Mouse (Mus musculus) liver, embryonic 13.5 days (tissue): ENCODE measurements around the gene Eci1. TPM values are rescaled to one million over a fixed set of nuclear protein-coding genes. Genes with fewer than 3 reads are reported as not detected.

Experiments used
- ATAC-seq: fragments of 200-750 bp; cut with Nextera tagmentation; 2 replicates; pipeline ENCODE4 v1.8.0; 2017; ENCODE audit warnings: low read depth, mild to moderate bottlenecking, moderate number of reproducible peaks, moderate library complexity
- DNase-seq: peaks from one replicate; pipeline ENCODE4 v3.0.0; 2022
- H3K27ac ChIP-seq: fragments of 300-500 bp; sonication (generic); 2 replicates; pipeline ENCODE4 v1.5.1; 2015; ENCODE audit warnings: moderate library complexity, mild to moderate bottlenecking, inconsistent platforms
- H3K27me3 ChIP-seq: fragments of 300-500 bp; sonication (generic); 2 replicates; pipeline ENCODE4 v1.6.1; 2015; ENCODE audit warnings: mild to moderate bottlenecking, inconsistent platforms
- H3K36me3 ChIP-seq: fragments of 300-500 bp; sonication (generic); 2 replicates; pipeline ENCODE4 v1.6.1; 2015; ENCODE audit warnings: mild to moderate bottlenecking, inconsistent platforms
- H3K4me1 ChIP-seq: fragments of 300-500 bp; sonication (generic); replicated peaks from 2 replicates; pipeline ENCODE4 v1.6.1; 2015; ENCODE audit warnings: inconsistent platforms
- H3K4me2 ChIP-seq: fragments of 300-500 bp; sonication (generic); 2 replicates; pipeline ENCODE4 v1.6.1; 2015; ENCODE audit warnings: inconsistent platforms, mild to moderate bottlenecking, moderate library complexity
- H3K4me3 ChIP-seq: fragments of 300-500 bp; sonication (generic); replicated peaks from 2 replicates; pipeline ENCODE4 v1.5.1; 2015; ENCODE audit warnings: mild to moderate bottlenecking, inconsistent platforms
- H3K9ac ChIP-seq: fragments of 300-500 bp; sonication (generic); 2 replicates; pipeline ENCODE4 v1.6.1; 2015; ENCODE audit warnings: mild to moderate bottlenecking, inconsistent platforms
- H3K9me3 ChIP-seq: fragments of 300-500 bp; sonication (generic); replicated peaks from 2 replicates; pipeline ENCODE4 v1.6.1; 2016; ENCODE audit warnings: inconsistent platforms
- WGBS: fragments of 180-500 bp; shearing (Covaris S2); methylation state at CpG from one replicate; pipeline ENCODE4 v1.1.7; 2015; ENCODE audit not compliant: insufficient replicate concordance; 5-methylcytosine and 5-hydroxymethylcytosine counted together
- polyA plus RNA-seq: library from polyadenylated mRNA; unstranded; fragments of >200 nt; fragmentation: Nextera tagmentation; extraction: Ambion mirVana; gene quantifications from 2 replicates; pipeline ENCODE4 v1.2.1, GENCODE M21; 2015

Eci1 gene
- polyA plus RNA-seq, result 94.4 and 95.3 TPM in 2 replicates

- H3K4me2 ChIP-seq, result peak within 1 kb of the TSS; percentile 84
- peak; percentile 98 for ATAC-seq
- DNase-seq, result peak; percentile 94
Measured at GRCm38 (mm10) chr17:24426471-24427169, at the start of gene Eci1. Gene Eci1, plus strand, starts transcription at chr17:24426641.

GRCm38 (mm10) chr17:24378496-24378895, 47.9 kb upstream of the Eci1 start:
- WGBS, result 69% methylated on average over 2 of the region's 2 CpGs
- no peak overlapping the region for H3K4me2 ChIP-seq
- H3K4me3 ChIP-seq, result no peak overlapping the region
- H3K4me1 ChIP-seq, result peaks cover 36% of the 10 kb centered on the region
- no peak overlapping the region for H3K27ac ChIP-seq
- H3K9me3 ChIP-seq, result no peaks in the 10 kb centered on the region
- ATAC-seq (no peak), DNase-seq (no peak)
- H3K9ac ChIP-seq, result no peak overlapping the region
- H3K27me3 ChIP-seq, result no peaks in the 10 kb centered on the region
- peaks cover 92% of the 10 kb centered on the region for H3K36me3 ChIP-seq

More at GRCm38 (mm10) chr17:24426471-24427169, at the start of gene Eci1:
- Histone ChIP-seq H3K4me3 (peak within 1 kb of the TSS; percentile 81), H3K36me3 (peaks cover 52% of the 10 kb centered on the region), H3K9ac (peak within 1 kb of the TSS; percentile 92), H3K9me3 (no peaks in the 10 kb centered on the region), H3K27me3 (no peaks in the 10 kb centered on the region), H3K4me1 (peaks cover 32% of the 10 kb centered on the region), H3K27ac (peak within 1 kb of the TSS; percentile 95)
- under 1% methylated on average over 48 of the region's 48 CpGs for WGBS

GRCm38 (mm10) chr17:24383789-24384188, 42.7 kb upstream of the Eci1 start:
- Histone ChIP-seq H3K36me3 (peaks cover 93% of the 10 kb centered on the region), H3K9me3 (no peaks in the 10 kb centered on the region), H3K9ac (no peak overlapping the region), H3K4me2 (no peak overlapping the region), H3K4me3 (no peak overlapping the region), H3K4me1 (no peaks in the 10 kb centered on the region; the same call in 1 of the 2 replicates), H3K27me3 (no peaks in the 10 kb centered on the region), H3K27ac (no peak overlapping the region)
- DNase-seq (no peak), ATAC-seq (no peak)
- 80% methylated on average over 8 of the region's 8 CpGs for WGBS

DNA sequence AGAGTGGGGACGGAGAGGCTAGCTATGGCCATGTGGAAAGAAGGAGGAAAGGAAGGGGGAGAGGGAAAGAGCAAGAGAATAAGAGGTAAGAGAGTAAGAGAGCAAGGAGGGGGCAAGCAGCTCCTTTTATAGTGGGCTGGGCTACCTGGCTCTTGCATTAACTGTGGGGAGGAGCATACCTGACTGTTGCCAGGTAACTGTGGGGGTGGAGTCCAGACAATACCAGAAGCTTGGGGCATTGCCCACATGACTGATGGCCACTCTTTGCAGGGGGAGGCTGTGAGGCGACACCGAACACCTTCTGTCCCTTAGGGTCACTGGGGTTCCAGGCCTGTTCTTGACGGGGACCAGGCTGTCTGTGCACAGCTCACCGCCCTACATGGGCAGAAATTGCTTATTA, 37.7 kb upstream of the Eci1 start:
- Histone ChIP-seq H3K36me3 (peaks cover 95% of the 10 kb centered on the region), H3K27me3 (no peaks in the 10 kb centered on the region), H3K4me2 (no peak overlapping the region), H3K4me1 (no peaks in the 10 kb centered on the region; the same call in 1 of the 2 replicates), H3K9me3 (no peaks in the 10 kb centered on the region), H3K27ac (no peak overlapping the region), H3K9ac (no peak overlapping the region), H3K4me3 (no peak overlapping the region)
- DNase-seq, result no peak
- 87% methylated on average over 5 of the region's 5 CpGs for WGBS
- no peak for ATAC-seq

DNA sequence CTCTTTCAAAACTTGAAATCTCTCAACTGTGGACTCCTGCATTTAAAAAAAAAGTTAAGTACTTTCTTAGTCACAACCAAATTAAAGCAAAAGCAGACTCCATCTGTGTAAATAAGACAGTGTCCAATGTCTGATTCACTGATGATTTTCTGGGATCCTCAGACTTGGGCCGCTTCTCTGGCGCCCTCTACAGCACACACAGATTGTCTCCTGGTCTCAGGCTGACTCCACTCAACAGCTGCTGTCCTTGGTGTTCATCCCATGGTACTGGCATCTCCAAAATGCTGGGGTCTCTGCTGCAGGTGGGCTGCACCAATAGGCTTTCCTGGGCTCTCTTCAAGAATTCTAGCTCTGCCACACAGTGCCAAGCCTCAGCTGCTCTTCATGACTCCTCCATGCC, 36.6 kb upstream of the Eci1 start:
- DNase-seq, result no peak
- Histone ChIP-seq H3K36me3 (peaks cover 92% of the 10 kb centered on the region), H3K4me1 (no peaks in the 10 kb centered on the region; the same call in 1 of the 2 replicates), H3K4me2 (no peak overlapping the region), H3K9me3 (no peaks in the 10 kb centered on the region), H3K4me3 (no peak overlapping the region), H3K27me3 (no peaks in the 10 kb centered on the region), H3K9ac (no peak overlapping the region), H3K27ac (no peak overlapping the region)
- ATAC-seq, result no peak
- 9% methylated on average over 2 of the region's 2 CpGs for WGBS

DNA sequence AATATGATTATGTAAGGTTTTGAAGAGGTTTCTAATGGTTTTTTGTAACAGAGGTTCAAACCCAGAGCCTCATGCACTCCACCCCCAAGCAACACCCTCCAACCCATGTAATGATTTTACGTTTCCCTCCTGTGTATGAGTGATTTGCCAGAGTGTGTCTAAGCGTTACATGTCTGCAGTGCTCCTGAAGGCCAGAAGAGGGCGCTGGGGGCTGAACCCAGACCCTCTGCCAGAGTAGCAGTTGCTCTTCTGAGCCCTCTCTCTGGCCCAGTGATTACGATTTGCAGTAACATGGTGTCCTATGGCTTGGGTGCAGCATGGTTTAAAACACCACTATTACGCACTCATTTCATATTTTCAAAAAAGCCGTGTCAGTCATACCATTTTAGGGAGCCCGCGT, 35.3 kb upstream of the Eci1 start:
- peaks cover 92% of the 10 kb centered on the region for H3K36me3 ChIP-seq
- no peak for DNase-seq

DNA sequence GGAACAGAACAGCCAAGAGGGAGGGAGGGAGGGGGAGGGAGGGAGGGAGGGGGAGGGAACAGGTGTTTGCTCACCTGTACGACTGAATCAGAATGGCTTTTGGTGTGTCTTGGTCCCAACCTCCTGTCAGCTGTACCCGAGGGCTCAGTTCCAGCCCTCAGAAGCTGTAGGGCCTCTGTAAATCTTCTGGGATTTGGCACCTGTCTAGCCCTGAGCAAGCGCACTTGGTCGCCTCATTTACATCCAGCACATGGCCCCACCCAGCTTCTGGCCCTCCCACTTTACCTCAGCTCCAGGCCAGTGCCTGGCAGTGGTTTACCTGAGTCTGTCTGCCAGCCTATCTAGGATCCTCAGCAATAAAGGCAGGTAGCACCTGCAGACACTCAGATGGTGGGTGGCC, 32.9 kb upstream of the Eci1 start:
- WGBS, result 68% methylated on average over 4 of the region's 4 CpGs
- Histone ChIP-seq H3K27ac (no peak overlapping the region), H3K9ac (no peak overlapping the region), H3K4me2 (no peak overlapping the region), H3K4me1 (no peaks in the 10 kb centered on the region), H3K27me3 (no peaks in the 10 kb centered on the region), H3K36me3 (peaks cover 91% of the 10 kb centered on the region), H3K9me3 (no peaks in the 10 kb centered on the region), H3K4me3 (no peak overlapping the region)
- DNase-seq (no peak), ATAC-seq (0 out of 2 replicates have a peak, but pooled peaks have one; percentile 21)

More for the DNA sequence above, 35.3 kb upstream of the Eci1 start:
- H3K27ac ChIP-seq, result no peak overlapping the region
- H3K9ac ChIP-seq, result no peak overlapping the region
- ATAC-seq, result no peak
- no peaks in the 10 kb centered on the region for H3K27me3 ChIP-seq
- H3K9me3 ChIP-seq, result no peaks in the 10 kb centered on the region
- no peak overlapping the region for H3K4me3 ChIP-seq
- 74% methylated on average over 8 of the region's 8 CpGs for WGBS
- no peaks in the 10 kb centered on the region for H3K4me1 ChIP-seq
- H3K4me2 ChIP-seq, result no peak overlapping the region

DNA sequence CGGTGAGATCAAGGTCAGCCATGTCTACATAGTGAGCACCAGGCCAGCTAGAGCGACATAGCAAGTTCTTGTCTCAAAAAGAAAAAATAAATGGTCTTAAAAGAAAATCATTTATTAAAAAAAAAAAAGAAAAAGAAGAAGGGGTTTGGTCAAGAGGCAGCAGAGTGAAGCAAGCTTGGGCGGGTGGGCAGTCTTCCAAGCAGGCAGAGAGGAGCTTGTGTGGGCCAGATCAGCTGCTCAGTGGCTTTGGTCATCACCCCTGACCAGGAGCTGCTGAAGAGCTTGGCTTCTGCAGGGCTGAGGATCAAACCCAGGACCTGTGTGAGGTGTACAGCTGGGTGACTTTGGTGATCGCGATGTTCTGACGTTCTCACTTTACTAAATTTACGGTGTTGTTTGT, 32.0 kb upstream of the Eci1 start:
- DNase-seq (no peak), ATAC-seq (no peak)
- H3K27ac ChIP-seq, result no peak overlapping the region
- no peaks in the 10 kb centered on the region for H3K9me3 ChIP-seq
- 86% methylated on average over 7 of the region's 7 CpGs for WGBS
- no peak overlapping the region for H3K4me3 ChIP-seq
- no peaks in the 10 kb centered on the region for H3K27me3 ChIP-seq
- peaks cover 91% of the 10 kb centered on the region for H3K36me3 ChIP-seq
- H3K4me1 ChIP-seq, result no peaks in the 10 kb centered on the region
- H3K9ac ChIP-seq, result no peak overlapping the region
- H3K4me2 ChIP-seq, result no peak overlapping the region

GRCm38 (mm10) chr17:24402371-24402770, 24.1 kb upstream of the Eci1 start:
- Histone ChIP-seq H3K27ac (no peak overlapping the region), H3K36me3 (peaks cover 96% of the 10 kb centered on the region), H3K4me3 (no peak overlapping the region), H3K9me3 (no peaks in the 10 kb centered on the region), H3K9ac (no peak overlapping the region), H3K4me2 (no peak overlapping the region), H3K27me3 (no peaks in the 10 kb centered on the region), H3K4me1 (no peaks in the 10 kb centered on the region)
- 74% methylated on average over 3 of the region's 3 CpGs for WGBS
- DNase-seq (no peak), ATAC-seq (no peak)

GRCm38 (mm10) chr17:24407116-24407803, 19.2 kb upstream of the Eci1 start:
- Histone ChIP-seq H3K9ac (no peak overlapping the region), H3K9me3 (no peaks in the 10 kb centered on the region), H3K4me2 (no peak overlapping the region), H3K4me3 (no peak overlapping the region), H3K36me3 (peaks cover 95% of the 10 kb centered on the region), H3K27ac (no peak overlapping the region), H3K4me1 (no peaks in the 10 kb centered on the region), H3K27me3 (no peaks in the 10 kb centered on the region)
- DNase-seq, result no peak
- 85% methylated on average over 12 of the region's 12 CpGs for WGBS
- 0 out of 2 replicates have a peak, but pooled peaks have one; percentile 14 for ATAC-seq

- H3K9me3 ChIP-seq, result no peaks in the 10 kb centered on the region
- H3K4me2 ChIP-seq, result peak overlapping the region; percentile 81
- peaks cover 49% of the 10 kb centered on the region for H3K4me1 ChIP-seq
- H3K9ac ChIP-seq, result peak overlapping the region; percentile 88
- H3K27me3 ChIP-seq, result no peaks in the 10 kb centered on the region
- peak overlapping the region; percentile 77 for H3K4me3 ChIP-seq
- DNase-seq (no peak), ATAC-seq (peak; percentile 42)
- H3K27ac ChIP-seq, result peak overlapping the region; percentile 97
- 9% methylated on average over 22 of the region's 22 CpGs for WGBS
- peaks cover 60% of the 10 kb centered on the region for H3K36me3 ChIP-seq
Measured at GRCm38 (mm10) chr17:24413557-24414211, 12.8 kb upstream of the Eci1 start.
